Mouse (Mus musculus) liver, embryonic 14.5 days (tissue): ENCODE measurements around the gene Cog7.

Source experiments
- CTCF ChIP-seq: IDR thresholded peaks from 2 replicates; pipeline ENCODE4 v1.5.1; 2016; ENCODE audit warnings: antibody characterized with exemption, low read depth, control low read depth
- EP300 ChIP-seq: IDR thresholded peaks from 2 replicates; pipeline ENCODE4 v1.6.1; 2016; ENCODE audit warnings: antibody characterized with exemption, low read depth

GRCm38 (mm10) chr7:121939244-121939643 is 42.3 kb downstream of the Cog7 start:
- TF ChIP-seq CTCF (no peak), EP300 (no peak)
